Mouse (Mus musculus): ENCODE measurements around the gene Parp11. TPM values are rescaled to one million over a fixed set of nuclear protein-coding genes. Genes with fewer than 3 reads are reported as not detected.

Gene Parp11
- polyA plus RNA-seq, 1 experiment from 2014 or later: 43.6 TPM

DNA sequence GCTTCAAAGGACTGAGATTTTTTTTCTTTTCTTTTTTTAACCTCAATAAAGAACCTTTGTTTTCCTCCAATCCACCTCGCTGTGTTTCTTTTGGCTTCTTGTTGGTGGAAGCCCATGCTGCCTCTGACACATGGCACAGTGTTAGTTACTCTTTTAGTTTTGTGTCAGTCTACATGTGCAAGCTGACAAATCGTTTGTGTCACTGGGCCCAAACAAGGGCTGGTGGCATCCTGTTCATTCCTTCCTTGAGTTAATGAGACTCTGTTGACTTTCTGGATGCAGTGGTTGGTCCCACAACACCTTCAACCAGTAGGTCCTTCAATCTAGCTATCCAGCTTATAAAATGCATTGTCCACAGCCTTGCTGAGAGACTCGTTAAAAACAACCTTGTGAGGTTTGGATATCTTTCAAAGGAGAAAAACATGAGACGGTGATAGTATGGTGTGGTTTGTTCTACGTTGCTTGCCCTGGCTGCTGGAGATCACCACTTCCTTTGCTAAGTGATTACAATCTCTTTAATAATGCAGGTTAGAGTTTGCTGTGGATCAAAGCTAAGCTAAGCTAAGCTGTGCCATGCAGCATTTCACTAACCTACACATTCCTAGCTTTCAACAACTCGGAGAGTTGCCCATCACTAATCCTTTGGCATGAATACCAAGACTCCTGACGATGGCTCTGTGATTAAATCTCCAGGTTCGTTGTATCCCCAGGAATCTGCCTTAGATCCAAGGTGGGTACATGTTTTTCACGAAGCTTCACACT is 12.6 kb upstream of the Parp11 start:
- Histone ChIP-seq H3K9me3 (no peaks in the 10 kb centered on the region), H3K4me3 (no peak overlapping the region), H3K4me1 (replicated peaks) (0 out of 2 replicates have a peak, but pooled peaks cover 4% of the 10 kb centered on the region), H3K36me3 (no peaks in the 10 kb centered on the region), H3K27me3 (ENCODE audit: insufficient read depth, poor library complexity, severe bottlenecking) (no peaks in the 10 kb centered on the region), H3K27ac (no peak overlapping the region)
- DNase-seq (ENCODE audit: low spot score): no peak
- 83% methylated on average over 9 of the region's 9 CpGs for WGBS

DNA sequence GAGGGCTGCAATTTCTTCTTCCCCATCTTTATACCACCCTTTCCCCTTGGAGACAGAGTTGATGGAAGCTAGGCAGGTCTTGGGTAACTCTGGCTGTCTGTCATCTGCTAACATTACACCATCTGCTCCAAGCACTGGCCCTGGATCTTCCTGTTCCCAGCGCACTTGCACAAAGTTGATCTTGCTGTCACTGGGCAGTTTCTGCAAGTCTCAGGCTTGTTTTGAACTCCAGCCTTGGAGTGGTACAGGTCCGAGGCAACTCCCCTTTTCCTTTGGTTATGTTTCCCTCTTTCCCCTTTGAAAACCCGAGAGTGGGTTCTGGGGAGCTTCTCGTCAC is 12.0 kb upstream of the Parp11 start:
- no peak for DNase-seq (ENCODE audit: low spot score)
- WGBS: 86% methylated on average over 4 of the region's 4 CpGs
- Histone ChIP-seq H3K27me3 (ENCODE audit: insufficient read depth, poor library complexity, severe bottlenecking) (peaks cover 3% of the 10 kb centered on the region; the same call in 1 of the 2 replicates), H3K9me3 (no peaks in the 10 kb centered on the region), H3K36me3 (no peaks in the 10 kb centered on the region), H3K27ac (no peak overlapping the region), H3K4me3 (no peak overlapping the region), H3K4me1 (replicated peaks) (0 out of 2 replicates have a peak, but pooled peaks cover 4% of the 10 kb centered on the region)

DNA sequence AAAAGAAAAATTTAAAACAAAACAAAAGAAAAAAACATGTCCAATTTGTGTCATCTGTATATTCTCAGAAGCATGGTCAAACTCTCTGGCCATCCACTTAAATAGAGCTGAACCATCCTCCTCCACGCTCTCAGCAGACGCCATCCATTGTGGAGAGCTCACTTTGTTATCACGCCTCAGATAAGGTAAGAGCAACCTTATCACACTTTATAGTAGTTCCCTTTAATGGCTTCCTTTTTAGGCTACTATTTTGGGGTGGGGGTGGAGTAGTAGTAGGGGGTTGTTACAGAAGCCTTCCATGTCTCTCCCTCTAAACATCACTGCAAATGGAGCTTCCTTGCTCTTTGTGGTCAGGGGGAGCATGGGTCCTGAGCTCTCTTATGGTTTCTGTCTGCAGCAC is 7.6 kb upstream of the Parp11 start:
- Histone ChIP-seq H3K9me3 (no peaks in the 10 kb centered on the region), H3K27me3 (ENCODE audit: insufficient read depth, poor library complexity, severe bottlenecking) (peaks cover 10% of the 10 kb centered on the region; the same call in 1 of the 2 replicates), H3K4me1 (replicated peaks) (peaks cover 31% of the 10 kb centered on the region), H3K36me3 (no peaks in the 10 kb centered on the region), H3K4me3 (no peak overlapping the region), H3K27ac (0 out of 2 replicates have a peak overlapping the region, but pooled peaks have one; percentile 23)
- no peak for DNase-seq (ENCODE audit: low spot score)
- WGBS: 91% methylated on average over 3 of the region's 3 CpGs

DNA sequence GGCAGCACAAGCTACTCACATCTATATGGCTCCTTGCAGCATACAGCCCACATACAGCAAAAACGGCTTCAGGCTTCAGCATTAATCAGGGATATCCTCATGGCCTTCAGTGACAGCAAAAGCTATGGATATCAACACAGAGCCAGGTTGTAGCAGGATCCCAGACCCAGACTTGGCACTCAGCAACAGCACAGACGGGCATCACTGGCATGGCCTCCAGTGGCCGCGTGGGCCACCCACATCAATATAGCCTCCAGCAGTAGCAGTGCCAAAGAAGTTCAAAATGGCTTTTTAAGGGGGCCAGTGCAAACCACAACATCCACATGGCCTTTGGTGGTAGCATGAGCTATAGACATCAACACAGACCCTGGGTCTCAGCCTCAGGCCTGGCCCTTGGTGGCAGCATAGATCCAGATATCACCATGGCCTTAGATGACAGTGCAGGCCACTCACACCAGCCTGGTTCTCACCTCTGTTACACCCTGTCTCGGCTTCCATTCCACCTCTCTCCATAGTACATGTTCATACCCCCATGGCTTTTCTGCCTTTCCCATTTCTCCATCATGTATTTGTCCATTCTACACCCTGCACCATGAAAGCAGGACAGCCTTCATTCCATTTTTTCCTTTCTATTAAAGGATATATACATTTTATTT is 7.0 kb upstream of the Parp11 start:
- Histone ChIP-seq H3K4me1 (replicated peaks) (peaks cover 37% of the 10 kb centered on the region), H3K27me3 (ENCODE audit: insufficient read depth, poor library complexity, severe bottlenecking) (peaks cover 10% of the 10 kb centered on the region; the same call in 1 of the 2 replicates), H3K4me3 (no peak overlapping the region), H3K36me3 (no peaks in the 10 kb centered on the region), H3K27ac (peak overlapping the region; percentile 23; the same call in 1 of the 2 replicates), H3K9me3 (no peaks in the 10 kb centered on the region)
- DNase-seq (ENCODE audit: low spot score): no peak
- 89% methylated on average over 5 of the region's 5 CpGs for WGBS

DNA sequence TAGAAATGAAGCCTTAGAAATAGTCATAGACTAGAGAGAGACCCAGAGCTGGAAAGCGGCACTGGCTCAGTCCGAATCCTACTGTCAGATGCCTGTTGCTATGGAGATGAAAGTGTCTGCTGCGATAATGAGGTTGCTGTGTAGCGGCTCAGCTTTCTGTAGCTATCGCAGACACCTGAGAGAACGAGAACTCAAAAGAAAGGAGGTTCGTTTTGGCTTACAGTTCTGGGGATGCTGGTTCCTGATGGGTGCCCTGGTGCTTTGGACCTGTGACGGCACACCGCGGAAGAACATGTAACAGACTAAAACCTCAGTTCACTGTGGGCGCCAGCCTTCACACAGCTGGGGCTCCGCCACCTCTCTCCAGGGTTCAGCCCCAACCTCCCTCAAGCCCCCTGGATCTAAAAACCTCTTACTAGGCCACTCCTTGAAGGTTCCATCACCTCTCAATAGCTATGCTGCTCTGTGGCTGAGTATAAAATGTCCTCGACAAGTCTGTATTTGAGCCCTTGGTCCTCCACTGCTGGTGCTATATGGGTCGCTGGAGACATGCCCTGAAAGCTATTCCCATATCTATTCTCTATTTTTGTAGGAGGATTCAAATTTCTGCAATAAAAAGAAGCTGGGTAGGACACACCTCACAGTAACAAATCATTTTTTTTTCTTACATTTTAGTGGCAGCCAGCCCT is 6.1 kb upstream of the Parp11 start:
- Histone ChIP-seq H3K9me3 (no peaks in the 10 kb centered on the region), H3K4me1 (replicated peaks) (peaks cover 45% of the 10 kb centered on the region), H3K27me3 (ENCODE audit: insufficient read depth, poor library complexity, severe bottlenecking) (peaks cover 10% of the 10 kb centered on the region; the same call in 1 of the 2 replicates), H3K4me3 (no peak overlapping the region; the same call in 1 of the 2 replicates), H3K36me3 (no peaks in the 10 kb centered on the region), H3K27ac (peak overlapping the region; percentile 51; the same call in 1 of the 2 replicates)
- no peak for DNase-seq (ENCODE audit: low spot score)
- 42% methylated on average over 14 of the region's 14 CpGs for WGBS

DNA sequence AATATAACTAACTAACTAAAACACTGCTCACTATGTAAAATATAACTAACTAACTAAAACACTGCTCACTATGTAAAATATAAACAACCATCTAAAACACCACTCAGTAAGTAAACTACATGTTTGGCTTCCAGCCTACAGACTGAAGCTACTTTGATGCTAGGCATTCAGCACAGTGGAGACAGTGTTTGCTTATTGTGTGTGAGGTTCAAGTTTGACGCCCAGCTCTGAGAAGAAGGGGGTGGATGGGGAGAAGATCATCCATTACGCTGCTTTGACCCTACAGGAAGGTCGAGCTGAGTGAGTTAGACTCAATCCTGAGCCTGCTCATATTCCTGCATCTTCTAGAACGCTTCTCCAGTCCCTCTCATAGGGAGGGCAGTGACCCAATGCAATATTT is 4.1 kb upstream of the Parp11 start:
- DNase-seq (ENCODE audit: low spot score): no peak
- Histone ChIP-seq H3K4me3 (no peak overlapping the region), H3K27me3 (ENCODE audit: insufficient read depth, poor library complexity, severe bottlenecking) (peaks cover 20% of the 10 kb centered on the region), H3K36me3 (no peaks in the 10 kb centered on the region), H3K9me3 (no peaks in the 10 kb centered on the region), H3K27ac (no peak overlapping the region), H3K4me1 (replicated peaks) (peaks cover 49% of the 10 kb centered on the region)
- WGBS: 64% methylated on average over 4 of the region's 4 CpGs

DNA sequence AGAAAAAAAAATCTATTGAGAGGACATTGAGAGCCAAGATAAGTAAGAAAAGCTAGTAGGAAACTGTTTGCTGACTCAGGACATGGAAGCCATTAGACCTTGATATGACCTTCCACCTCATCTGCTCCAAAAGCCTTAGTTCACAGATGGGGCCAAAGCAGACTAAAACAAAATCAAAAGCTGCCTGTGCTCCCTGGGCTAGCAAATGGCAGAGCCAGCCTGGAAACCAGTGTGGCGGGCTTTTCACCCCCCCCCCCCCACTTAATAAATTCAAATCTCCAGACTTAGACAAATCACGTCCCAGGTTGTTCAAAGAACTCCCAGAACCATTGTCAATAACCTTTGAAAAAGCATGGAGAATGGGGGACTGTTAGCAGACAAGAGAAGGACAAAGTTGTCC is 2.7 kb upstream of the Parp11 start:
- DNase-seq (ENCODE audit: low spot score): peak; percentile 34
- Histone ChIP-seq H3K36me3 (no peaks in the 10 kb centered on the region), H3K4me1 (replicated peaks) (peaks cover 57% of the 10 kb centered on the region), H3K27ac (peak overlapping the region; percentile 60), H3K27me3 (ENCODE audit: insufficient read depth, poor library complexity, severe bottlenecking) (peaks cover 33% of the 10 kb centered on the region), H3K4me3 (no peak overlapping the region), H3K9me3 (no peaks in the 10 kb centered on the region)
- WGBS: 22% methylated on average over 2 of the region's 2 CpGs

DNA sequence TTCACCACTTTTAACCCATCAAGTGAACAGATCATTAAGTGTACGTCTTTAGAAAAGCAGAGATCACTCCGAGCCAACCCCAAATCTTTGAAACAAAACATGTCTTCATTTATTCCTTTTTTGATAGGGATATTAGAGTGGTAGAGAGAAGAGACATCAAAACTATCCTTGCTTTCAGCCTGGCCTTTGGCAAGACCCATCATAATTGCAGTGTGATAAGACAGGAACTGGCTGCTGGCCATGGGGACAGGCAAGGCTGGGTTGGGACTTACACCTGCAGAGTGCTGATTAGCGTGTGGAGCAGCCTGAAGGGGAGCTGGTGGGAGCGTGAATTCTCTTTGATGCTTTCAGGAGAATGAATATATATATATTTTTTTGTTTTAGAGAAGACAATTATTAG is 2.2 kb upstream of the Parp11 start:
- Histone ChIP-seq H3K4me1 (replicated peaks) (peaks cover 62% of the 10 kb centered on the region), H3K4me3 (no peak overlapping the region), H3K36me3 (no peaks in the 10 kb centered on the region), H3K9me3 (no peaks in the 10 kb centered on the region), H3K27ac (0 out of 2 replicates have a peak overlapping the region, but pooled peaks have one; percentile 60), H3K27me3 (ENCODE audit: insufficient read depth, poor library complexity, severe bottlenecking) (peaks cover 33% of the 10 kb centered on the region)
- 63% methylated on average over 4 of the region's 4 CpGs for WGBS
- DNase-seq (ENCODE audit: low spot score): no peak

DNA sequence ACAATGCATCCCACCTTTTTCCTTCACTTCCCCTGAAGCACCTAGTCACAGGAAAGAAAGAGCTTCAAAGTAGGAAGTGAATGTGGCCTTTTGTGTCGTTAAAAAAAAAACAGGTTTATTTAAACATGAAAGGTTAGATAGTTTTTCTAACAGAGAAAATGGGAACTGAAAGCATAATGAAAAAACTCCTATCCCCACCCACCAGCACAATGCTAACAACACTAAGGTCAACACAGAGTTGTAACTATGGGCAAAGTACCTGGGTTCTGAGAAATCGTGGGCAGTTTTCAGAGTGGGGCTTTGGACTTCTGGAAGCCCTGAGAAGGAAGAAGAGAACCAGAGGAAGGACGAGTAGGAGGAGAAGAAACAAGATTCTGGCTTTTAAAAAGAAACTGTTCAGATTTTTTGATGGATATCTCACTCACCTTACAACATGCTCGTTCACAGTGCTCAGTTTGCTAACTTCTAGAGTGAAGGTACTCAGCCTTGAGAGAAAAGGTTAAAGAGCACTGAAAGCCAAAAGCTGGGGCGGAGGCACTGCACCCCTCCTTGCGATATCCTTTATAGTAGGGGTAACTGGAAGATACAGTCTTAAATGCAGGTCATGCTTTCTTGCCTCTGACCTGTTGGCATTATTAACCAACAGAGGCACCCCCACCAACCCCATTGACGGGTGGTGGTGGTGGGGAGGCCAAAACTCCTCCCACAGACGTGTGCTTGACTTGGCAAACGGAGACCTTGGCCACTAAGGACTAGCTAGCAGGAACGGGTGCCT is 1.2 kb downstream of the Parp11 start:
- WGBS: 74% methylated on average over 10 of the region's 10 CpGs
- no peaks in the 10 kb centered on the region for H3K9me3 ChIP-seq
- no peak overlapping the region for H3K4me3 ChIP-seq
- peak overlapping the region; percentile 88 for H3K27ac ChIP-seq
- DNase-seq (ENCODE audit: low spot score): no peak
- H3K27me3 ChIP-seq (ENCODE audit: insufficient read depth, poor library complexity, severe bottlenecking): peaks cover 29% of the 10 kb centered on the region
- no peaks in the 10 kb centered on the region for H3K36me3 ChIP-seq
- peaks cover 55% of the 10 kb centered on the region for H3K4me1 ChIP-seq (replicated peaks)

DNA sequence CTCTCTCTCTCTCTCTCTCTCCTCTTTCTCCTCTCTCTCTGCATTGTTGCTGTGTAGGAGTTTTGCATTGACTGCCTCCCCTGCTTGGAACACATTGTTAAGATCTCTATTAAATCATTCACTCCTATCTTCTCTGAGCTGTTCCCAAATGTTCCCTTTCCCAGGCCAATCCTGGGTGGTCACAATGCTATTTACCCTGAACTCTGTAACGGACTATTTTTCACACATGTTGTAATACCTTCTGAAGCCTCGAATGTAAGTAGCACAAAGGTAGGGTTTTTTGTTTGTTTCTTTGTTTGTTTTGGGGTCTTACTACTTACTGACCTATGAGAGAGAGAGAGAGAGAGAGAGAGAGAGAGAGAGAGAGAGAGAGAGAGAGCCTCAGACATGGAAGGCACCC is 2.2 kb downstream of the Parp11 start:
- Histone ChIP-seq H3K9me3 (no peaks in the 10 kb centered on the region), H3K4me1 (replicated peaks) (peaks cover 47% of the 10 kb centered on the region), H3K4me3 (no peak overlapping the region), H3K27me3 (ENCODE audit: insufficient read depth, poor library complexity, severe bottlenecking) (peaks cover 25% of the 10 kb centered on the region), H3K27ac (peak overlapping the region; percentile 88), H3K36me3 (no peaks in the 10 kb centered on the region)
- WGBS: 82% methylated on average over 2 of the region's 2 CpGs
- no peak for DNase-seq (ENCODE audit: low spot score)

DNA sequence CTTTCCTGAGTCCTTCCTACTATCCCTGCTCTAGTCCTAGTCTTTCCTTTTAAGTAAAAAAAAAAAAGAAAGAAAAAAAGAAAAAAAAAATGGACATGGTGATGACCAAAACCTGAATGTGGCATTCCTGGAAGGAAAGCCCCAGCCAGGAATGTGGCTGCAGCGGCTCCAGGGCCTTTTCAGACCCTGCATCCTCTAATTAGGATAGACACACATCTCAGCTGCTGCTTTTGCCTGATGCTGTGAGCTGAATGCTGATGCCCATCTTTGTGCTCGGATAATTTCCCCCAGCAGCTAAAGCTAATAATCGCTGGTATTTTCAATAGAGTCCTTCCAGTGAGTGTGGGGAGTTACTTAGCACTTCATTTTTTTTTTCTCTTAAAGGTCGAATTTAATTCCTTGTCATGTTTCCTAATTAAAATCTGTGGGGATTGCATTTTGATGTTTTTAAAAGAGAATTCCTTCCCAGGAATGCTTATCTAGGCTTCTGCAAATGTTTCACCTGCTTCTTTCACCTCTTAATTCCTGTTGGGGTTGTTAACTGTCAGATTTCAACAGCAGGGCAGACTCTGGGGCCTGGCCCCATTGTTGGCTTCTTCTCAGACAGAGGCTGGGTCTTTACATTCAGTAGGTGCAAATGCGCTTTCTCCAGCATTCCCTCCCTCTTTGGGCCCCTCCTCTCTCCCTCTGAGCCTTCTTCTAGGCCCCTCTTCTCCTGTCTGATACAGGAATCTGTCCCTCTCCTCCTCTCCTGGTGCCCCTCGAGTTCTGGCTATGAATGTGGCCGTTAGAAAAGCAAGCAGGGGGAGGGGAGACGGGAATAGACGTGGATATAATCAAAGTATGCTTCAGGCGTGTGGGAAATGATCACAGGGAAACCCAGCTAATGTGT is 3.1 kb downstream of the Parp11 start:
- peak overlapping the region; percentile 88 for H3K27ac ChIP-seq
- 28% methylated on average over 10 of the region's 10 CpGs for WGBS
- peaks cover 44% of the 10 kb centered on the region for H3K4me1 ChIP-seq (replicated peaks)
- no peak overlapping the region for H3K4me3 ChIP-seq
- no peaks in the 10 kb centered on the region for H3K36me3 ChIP-seq
- peaks cover 25% of the 10 kb centered on the region for H3K27me3 ChIP-seq (ENCODE audit: insufficient read depth, poor library complexity, severe bottlenecking)
- peak; percentile 14 for DNase-seq (ENCODE audit: low spot score)
- H3K9me3 ChIP-seq: no peaks in the 10 kb centered on the region
